Mouse (Mus musculus) splenic B cell, adult 2 months (primary cell): ENCODE results near the gene Ubac2.

Source experiments
- DNase-seq: peaks from one replicate; pipeline ENCODE4 v3.0.0-alpha.2; 2011; ENCODE audit warnings: low read depth, low spot score
- H3K27me3 ChIP-seq: 2 replicates; pipeline ENCODE4 v1.6.1; 2012; ENCODE audit warnings: mild to moderate bottlenecking, low read length, moderate library complexity, mixed read lengths; ENCODE audit not compliant: control insufficient read depth, poor library complexity, insufficient read depth, severe bottlenecking
- H3K36me3 ChIP-seq: 2 replicates; pipeline ENCODE4 v1.6.1; 2012; ENCODE audit warnings: mild to moderate bottlenecking, low read length, moderate library complexity, mixed read lengths; ENCODE audit not compliant: control insufficient read depth, poor library complexity, insufficient read depth, severe bottlenecking

Gene Ubac2

DNA sequence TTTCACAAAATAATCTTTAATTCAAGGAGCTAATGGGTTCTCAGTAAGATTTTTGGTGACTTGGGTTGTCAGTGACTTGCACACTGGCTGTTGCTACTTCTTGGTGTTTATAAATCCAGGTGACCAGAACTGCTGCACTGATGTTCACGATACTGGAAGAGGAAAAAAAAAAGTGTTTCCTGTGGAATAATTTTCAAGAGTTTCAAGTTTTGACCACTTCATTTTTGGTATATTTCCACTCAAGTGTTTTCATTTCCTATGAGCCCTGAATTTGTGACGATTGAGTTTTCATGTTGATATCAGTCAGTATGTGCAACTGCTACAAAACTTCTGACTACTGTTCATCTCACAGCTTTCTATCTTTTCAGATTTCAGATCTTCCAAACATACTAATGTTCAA is 1.6 kb upstream of the Ubac2 start:
- peak; percentile 27 for DNase-seq
- Histone ChIP-seq H3K36me3 (no peaks in the 10 kb centered on the region), H3K27me3 (no peaks in the 10 kb centered on the region)

DNA sequence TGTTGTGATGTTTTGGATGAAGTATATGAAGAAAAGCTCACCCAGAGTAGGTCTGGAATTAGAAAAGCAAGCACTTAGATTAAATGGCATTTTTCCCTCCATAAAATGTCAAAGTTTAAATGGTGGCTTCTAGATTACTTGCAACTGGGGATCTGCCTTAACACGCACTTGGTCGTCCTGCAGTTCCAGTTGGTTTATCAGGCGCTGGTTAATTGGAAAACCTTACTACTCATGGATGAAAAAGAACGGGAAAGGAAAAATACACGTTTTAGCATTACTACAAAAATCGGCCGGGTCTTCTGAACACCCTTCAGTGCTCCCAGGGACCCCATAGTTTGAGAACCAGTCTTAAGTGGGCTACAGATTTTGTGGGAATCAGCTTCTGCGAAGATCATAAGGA is 780 bp upstream of the Ubac2 start:
- H3K27me3 ChIP-seq = no peaks in the 10 kb centered on the region

DNA sequence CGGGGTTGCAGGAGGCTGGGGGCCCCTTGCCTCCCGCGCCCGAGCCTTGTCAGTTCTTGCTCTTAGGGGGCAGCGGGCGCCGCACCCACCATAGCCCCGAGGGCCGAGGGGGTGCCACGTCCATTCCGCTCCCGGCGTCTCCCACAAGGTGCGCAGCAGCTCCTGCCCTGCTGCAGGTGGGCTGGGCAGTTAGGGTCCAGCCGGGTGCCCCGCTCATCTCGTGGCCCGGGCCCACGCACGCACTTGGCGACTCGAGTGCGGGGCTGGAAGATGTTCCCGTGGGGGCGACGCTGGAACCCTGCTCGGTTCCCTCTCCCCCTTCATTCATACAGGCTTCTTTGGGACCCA is 413 bp downstream of the Ubac2 start:
- no peaks in the 10 kb centered on the region for H3K27me3 ChIP-seq
- DNase-seq = no peak
- no peaks in the 10 kb centered on the region; the same call in 1 of the 2 replicates for H3K36me3 ChIP-seq

More for the DNA sequence above, 780 bp upstream of the Ubac2 start:
- no peak for DNase-seq
- no peaks in the 10 kb centered on the region for H3K36me3 ChIP-seq

- no peaks in the 10 kb centered on the region; the same call in 1 of the 2 replicates for H3K36me3 ChIP-seq
- DNase-seq = no peak
- no peaks in the 10 kb centered on the region for H3K27me3 ChIP-seq
These were observed 933 bp downstream of the Ubac2 start for GRCm38 (mm10) chr14:121879266-121879840.

DNA sequence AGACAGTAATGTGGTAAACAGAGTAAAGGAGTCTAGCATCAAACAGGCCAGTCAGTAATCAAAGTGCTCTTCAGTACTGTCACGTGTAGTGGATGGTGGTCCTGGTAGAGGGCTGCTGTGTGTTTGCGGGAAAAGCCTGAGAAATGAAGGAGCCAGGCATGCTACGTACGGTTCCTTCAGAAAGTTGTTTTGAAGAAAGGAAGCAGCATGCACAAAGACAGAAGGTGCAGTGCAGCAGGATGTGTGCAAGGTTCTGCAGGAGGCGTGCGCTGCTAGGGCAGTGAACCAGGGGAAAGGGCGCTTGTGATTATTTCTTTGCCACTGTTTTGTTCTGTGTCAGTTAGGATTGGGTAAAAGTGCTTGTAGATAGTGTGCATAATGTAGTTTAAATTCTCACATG is 2.8 kb downstream of the Ubac2 start:
- Histone ChIP-seq H3K27me3 (no peaks in the 10 kb centered on the region), H3K36me3 (no peaks in the 10 kb centered on the region; the same call in none of the 2 replicates)
- DNase-seq = peak; percentile 32

- Histone ChIP-seq H3K27me3 (no peaks in the 10 kb centered on the region), H3K36me3 (no peaks in the 10 kb centered on the region; the same call in none of the 2 replicates)
- no peak for DNase-seq
These were observed 5.9 kb downstream of the Ubac2 start for GRCm38 (mm10) chr14:121884150-121884797.

GRCm38 (mm10) chr14:121893747-121894146 is 15.3 kb downstream of the Ubac2 start:
- Histone ChIP-seq H3K27me3 (no peaks in the 10 kb centered on the region), H3K36me3 (peaks cover 1% of the 10 kb centered on the region; the same call in 1 of the 2 replicates)

GRCm38 (mm10) chr14:121894511-121895135 is 16.2 kb downstream of the Ubac2 start:
- Histone ChIP-seq H3K27me3 (no peaks in the 10 kb centered on the region), H3K36me3 (peaks cover 1% of the 10 kb centered on the region; the same call in 1 of the 2 replicates)
- peak; percentile 59 for DNase-seq

More at GRCm38 (mm10) chr14:121893747-121894146, 15.3 kb downstream of the Ubac2 start:
- no peak for DNase-seq

DNA sequence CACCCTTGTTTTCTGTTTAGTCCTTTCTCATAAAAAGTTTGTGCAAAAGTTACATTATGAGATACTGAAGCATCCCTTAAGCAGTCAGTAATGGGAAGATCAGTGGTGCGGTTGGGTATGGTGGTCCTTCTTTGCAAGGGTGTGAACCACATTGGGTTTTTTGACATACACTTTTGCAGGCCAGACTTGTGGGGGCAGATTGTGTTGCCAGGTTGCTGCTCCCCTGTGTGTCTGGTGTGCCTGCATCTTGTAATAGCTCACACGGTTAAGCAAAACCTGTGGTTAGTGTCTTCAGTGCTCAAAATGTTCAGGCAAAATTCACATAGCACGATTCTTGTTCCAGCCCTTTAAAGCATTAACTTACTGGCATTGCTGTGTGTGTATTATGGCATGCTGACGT is 16.9 kb downstream of the Ubac2 start:
- peak; percentile 25 for DNase-seq
- H3K36me3 ChIP-seq = peaks cover 1% of the 10 kb centered on the region; the same call in 1 of the 2 replicates
- H3K27me3 ChIP-seq = no peaks in the 10 kb centered on the region

- Histone ChIP-seq H3K27me3 (no peaks in the 10 kb centered on the region), H3K36me3 (no peaks in the 10 kb centered on the region)
- no peak for DNase-seq
These were observed 18.0 kb downstream of the Ubac2 start for GRCm38 (mm10) chr14:121896126-121897090.

DNA sequence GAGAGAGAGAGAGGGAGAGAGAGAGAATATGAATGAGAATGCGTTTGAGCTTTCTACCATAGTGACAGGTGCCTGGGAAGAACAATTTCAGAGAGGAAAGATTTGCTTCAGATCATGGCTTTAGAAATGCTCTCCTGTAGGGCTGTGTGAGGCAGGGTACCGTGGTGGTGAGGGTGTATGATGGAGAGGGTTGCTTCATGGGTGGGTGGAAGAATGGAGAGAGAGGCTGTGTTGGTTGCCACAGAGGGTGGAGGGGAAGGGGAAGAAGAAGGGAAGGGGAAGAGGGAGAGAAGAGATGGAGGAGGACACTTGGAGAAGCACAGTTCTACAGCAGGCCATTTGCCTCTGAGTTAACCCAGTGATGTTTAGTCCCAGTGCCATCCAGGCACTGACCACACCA is 19.4 kb downstream of the Ubac2 start:
- no peak for DNase-seq
- no peaks in the 10 kb centered on the region for H3K27me3 ChIP-seq
- no peaks in the 10 kb centered on the region for H3K36me3 ChIP-seq

DNA sequence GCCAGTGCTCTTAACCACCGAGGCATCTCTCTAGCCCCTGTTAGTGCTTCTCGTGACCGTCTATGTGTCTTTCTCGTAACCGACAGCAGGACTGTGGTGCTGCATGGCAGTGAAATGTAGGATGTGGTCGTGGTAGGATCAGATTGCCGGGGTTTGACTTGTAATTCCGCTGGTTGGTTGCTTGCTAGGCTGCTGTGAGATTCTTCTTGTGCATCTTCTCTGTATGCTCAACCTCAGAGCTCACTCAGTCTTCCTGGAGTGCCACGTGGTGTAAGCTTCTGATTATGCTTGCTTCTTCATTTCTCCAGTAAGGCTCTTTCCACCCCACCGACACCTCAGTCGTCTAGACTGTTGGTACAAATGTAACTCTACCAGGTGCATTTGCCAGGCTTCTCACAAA is 20.1 kb downstream of the Ubac2 start:
- H3K36me3 ChIP-seq = no peaks in the 10 kb centered on the region
- H3K27me3 ChIP-seq = no peaks in the 10 kb centered on the region
- DNase-seq = peak; percentile 43

- no peak for DNase-seq
- H3K36me3 ChIP-seq = no peaks in the 10 kb centered on the region
- no peaks in the 10 kb centered on the region for H3K27me3 ChIP-seq
These were observed 20.7 kb downstream of the Ubac2 start for GRCm38 (mm10) chr14:121899071-121899470.

GRCm38 (mm10) chr14:121901511-121901910 is 23.1 kb downstream of the Ubac2 start:
- peak; percentile 59 for DNase-seq
- Histone ChIP-seq H3K27me3 (no peaks in the 10 kb centered on the region), H3K36me3 (no peaks in the 10 kb centered on the region)
